Mouse (Mus musculus) kidney, postnatal 10 days (tissue): ENCODE results near the gene Hilpda.

Experiments
- DNase-seq: peaks from one replicate; pipeline ENCODE4 v3.0.0; 2021; ENCODE audit warnings: mixed read lengths

Gene Hilpda

DNA sequence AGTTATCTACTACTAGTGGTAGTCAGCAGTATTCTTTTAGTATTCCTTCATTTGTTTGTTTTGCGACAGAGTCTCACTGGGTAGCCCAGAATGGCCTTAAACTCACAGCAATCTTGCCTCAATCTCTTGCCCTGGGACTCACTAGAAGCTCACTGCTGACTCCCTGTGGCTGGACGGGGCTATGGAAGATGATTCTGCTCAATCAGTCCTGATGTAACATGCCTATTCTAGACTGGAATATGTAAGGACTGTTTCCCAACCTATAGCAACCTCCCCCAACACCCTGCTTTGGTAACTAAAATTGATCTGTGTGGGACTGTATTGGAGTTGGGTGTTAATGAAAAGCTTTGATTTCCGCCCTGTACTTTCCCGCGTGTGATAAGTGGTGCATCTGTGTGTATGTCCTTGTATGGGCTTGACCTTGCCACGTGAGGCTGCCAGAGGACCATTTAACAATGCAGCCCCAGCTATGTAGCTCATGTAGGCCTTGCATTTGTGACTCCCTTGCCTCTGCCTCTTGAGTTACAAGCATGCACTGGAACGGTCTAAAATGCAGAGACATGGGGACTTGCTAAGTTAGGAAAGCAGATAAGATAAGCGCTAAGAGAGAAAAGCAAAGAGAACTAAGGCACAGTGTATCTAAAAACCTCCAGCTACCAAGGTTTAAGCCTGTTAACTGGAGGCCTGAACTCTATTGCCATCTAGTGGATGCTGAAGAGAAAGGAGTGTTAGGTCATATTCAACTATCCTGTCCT, 6.4 kb downstream of the Hilpda start:
- DNase-seq, result peak; percentile 61

DNA sequence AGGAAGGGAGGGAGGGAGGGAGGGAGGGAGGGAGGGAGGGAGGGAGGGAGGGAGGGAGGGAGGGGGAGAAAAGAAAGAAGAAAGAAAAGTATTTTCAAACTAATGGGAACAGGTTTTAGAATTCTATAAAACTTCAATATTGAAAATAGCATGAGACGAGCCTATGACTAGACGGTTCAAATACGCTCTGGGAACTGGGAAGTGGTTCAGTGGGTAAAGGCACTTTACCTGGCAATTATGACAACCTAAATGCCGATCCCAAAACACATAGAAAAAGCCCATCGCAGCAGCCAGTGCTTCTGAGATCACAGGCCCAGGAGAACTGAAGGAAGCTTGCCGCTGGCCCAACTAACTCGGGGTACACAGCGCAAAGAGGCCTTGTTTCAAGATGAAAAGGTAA, 7.0 kb downstream of the Hilpda start, which contains the start of gene Fam71f2:
Gene Fam71f2 (plus strand): TSS at position 301 of the 400 bp plus-strand sequence.
- DNase-seq, result no peak

DNA sequence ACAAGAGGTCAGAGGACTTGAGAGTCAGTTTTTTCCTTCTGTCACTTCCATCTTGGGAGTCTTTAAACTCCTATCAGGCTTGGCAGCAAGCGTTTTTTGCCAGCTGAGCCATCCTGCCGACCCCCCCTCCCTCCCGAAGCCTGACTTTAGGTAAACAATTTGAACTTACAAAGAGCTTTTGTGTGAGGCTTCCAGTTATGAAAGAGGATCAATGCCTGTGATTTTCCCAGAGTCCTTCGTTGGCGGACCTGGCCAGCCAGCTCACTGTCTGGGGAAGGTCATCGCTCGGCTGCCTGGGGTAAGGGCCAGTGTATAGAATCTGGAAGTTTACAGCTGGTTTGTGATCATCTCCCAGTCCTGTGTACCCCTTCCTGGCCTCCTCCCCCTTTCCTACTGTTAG, 8.4 kb downstream of the Hilpda start:
- no peak for DNase-seq

DNA sequence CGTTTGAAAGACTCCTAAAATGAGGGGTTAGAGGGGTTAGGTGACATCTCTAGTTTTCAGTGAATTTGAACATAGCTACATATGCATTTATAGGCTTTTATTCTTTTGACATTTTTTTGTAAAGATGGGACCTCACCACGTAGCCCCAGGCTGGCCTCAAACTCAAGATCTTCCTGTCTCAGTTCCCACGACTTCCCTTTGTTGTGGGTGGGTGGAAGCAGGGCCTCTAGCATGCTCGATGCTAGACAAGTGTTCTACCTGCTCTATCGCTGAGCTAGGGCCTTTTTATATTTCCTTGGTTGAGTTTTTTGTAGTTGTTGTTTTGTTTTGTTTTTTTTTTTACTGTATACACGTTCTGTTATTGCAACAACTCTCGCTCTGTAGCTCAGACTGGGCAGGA, 14.6 kb downstream of the Hilpda start:
- no peak for DNase-seq

DNA sequence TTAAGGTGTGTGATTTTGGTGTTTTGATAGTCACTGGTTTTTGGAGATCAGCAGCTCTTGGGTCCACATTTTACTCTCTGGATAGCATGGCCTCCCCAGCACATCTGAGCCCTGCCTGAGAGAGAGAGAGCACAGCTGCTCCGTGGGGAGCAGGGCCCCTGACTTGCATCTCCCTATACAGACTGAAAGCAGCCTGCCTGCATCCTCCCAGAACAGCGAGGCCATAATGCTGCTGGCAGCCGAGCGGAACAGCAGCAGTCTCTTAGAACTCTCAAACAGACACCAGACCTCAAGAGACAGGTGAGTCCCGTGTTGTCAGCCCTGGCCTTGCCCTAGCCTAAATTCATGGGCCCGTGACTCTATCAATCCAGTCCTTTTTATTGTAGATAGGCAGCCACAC, 15.2 kb downstream of the Hilpda start:
- peak; percentile 31 for DNase-seq

GRCm38 (mm10) chr6:29287944-29288343, 15.7 kb downstream of the Hilpda start:
- peak; percentile 67 for DNase-seq

DNA sequence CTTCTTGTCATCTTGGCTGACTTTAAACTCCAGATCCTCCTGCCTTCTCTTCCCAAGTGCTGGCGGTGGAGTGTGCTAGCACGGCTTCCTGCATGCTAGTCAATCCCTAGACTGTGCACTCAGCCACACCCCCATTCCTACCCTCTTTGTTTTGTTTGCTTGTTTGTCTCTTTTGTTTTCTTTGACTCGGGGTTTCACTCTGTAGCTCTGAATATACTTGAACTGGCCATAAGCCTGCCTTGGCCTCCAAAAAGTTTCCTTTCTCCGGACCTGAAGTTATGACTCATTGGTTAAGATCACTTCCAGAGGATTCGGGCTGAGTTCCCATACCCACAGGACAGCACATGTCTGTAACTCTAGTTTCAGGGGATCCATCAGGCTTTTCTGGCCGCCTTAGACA, 16.4 kb downstream of the Hilpda start:
- DNase-seq, result no peak

- no peak for DNase-seq
These were observed 26.8 kb downstream of the Hilpda start for GRCm38 (mm10) chr6:29299112-29299511.

GRCm38 (mm10) chr6:29303251-29303650, 31.0 kb downstream of the Hilpda start:
- no peak for DNase-seq

GRCm38 (mm10) chr6:29303726-29304125, 31.4 kb downstream of the Hilpda start:
- no peak for DNase-seq

DNA sequence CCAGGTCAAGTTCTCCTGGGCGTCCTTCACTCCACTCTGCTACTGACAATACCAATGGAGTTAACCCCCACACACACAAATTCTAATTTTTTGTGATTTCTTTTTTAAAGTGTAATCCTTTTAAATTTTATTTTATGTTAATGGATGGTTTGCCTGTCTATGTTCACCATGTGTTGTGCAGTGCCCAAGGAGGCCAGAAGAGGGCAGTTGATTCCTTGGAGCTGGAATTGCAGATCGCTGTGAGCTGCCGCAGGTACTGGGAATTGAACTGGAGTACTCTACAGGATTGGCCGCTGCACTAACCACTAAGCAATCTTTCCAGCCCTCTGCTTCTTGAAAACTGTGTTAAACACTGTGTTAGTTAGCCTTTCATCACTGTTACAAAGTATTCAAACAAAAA, 33.2 kb downstream of the Hilpda start:
- no peak for DNase-seq

- no peak for DNase-seq
These were observed 36.7 kb downstream of the Hilpda start for GRCm38 (mm10) chr6:29308846-29309605.

DNA sequence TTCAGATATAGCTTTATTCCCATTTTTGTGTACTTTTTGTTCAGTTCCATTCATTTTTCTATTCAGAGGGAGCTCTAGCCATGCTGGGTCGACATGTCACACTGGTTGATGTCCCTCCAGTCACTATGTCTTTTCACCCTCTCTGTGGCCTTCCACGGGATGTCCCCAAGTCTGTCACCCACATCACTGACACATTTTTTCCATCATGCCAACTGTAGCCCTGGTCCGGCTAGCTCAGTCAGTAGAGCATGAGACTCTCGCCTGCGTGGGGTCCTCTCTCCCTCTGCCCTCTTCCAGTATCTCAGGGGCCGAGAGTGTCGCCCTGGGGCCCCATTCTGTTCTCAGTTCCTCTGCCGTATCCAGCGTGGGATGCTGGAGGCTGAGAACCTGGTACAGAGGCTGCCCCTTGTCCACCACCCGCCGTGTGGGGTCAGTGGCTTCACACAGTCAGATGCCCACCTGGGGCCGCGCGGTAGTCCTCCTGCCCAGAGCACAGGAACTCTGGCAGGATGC, 41.5 kb downstream of the Hilpda start:
- no peak for DNase-seq

GRCm38 (mm10) chr6:29317286-29317685, 45.0 kb downstream of the Hilpda start:
- no peak for DNase-seq

DNA sequence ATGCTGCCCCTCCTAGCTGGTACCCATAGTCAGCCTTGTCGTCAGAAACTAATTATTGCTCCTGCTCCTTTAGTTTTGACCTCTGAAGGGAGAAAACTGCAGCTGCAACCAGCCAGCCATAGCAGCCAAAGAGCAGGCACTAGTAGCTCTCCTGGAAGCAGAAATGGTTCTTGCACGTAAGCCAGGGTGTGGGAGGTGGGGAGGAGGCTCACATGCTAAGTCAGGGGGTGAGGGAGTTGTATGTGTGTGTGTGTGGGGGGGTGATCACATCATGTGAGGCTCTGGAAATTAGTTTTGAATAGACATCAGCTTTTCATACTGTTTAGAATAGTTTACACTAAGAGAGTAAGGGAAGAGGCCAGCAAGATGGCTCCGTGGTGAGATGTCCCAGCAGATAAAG, 45.7 kb downstream of the Hilpda start:
- no peak for DNase-seq

- DNase-seq, result peak; percentile 81
These were observed 46.6 kb downstream of the Hilpda start, which contains the start of gene Fam71f1 for GRCm38 (mm10) chr6:29318879-29319278. Gene Fam71f1 (plus strand): TSS chr6:29319140.

- no peak for DNase-seq
These were observed 49.3 kb downstream of the Hilpda start for GRCm38 (mm10) chr6:29321586-29321985.

- no peak for DNase-seq
These were observed 49.9 kb downstream of the Hilpda start for GRCm38 (mm10) chr6:29322147-29322546.

DNA sequence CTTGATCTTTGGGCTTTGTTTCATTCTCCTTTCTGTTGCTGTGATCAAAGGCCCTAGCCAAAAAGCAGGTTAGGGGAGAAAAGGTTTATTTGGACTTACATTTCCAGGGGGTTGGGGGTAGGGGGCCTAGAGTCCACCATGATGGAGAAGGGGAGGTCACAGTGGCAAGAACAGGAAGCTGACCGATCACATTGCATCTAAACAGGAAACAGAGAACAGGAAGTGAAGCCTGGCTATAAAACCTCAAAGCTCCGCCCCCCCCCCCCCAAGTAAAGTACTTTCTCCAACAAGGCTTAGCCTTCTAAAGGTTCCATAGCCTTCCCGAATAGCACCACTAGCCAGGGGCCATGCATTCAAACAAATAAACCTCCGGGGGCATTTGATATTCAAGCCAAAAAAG, 50.4 kb downstream of the Hilpda start:
- no peak for DNase-seq
